Mouse (Mus musculus) liver, embryonic 15.5 days (tissue): Measurements from ENCODE around the gene Aqp1. TPM values are rescaled to one million over a fixed set of nuclear protein-coding genes. Genes with fewer than 3 reads are reported as not detected.
A peak's percentile ranks its signal among the peaks of the same experiment; 100 is the strongest.

Experiments
- ATAC-seq: fragments of 200-750 bp; cut with Nextera tagmentation; 2 replicates; pipeline ENCODE4 v1.8.0; 2017; ENCODE audit warnings: moderate number of reproducible peaks, mild to moderate bottlenecking, moderate library complexity; ENCODE audit not compliant: insufficient read depth
- H3K27ac ChIP-seq: fragments of 300-500 bp; sonication (generic); replicated peaks from 2 replicates; pipeline ENCODE4 v1.5.1; 2015; ENCODE audit warnings: mild to moderate bottlenecking, inconsistent platforms
- H3K27me3 ChIP-seq: fragments of 300-500 bp; sonication (generic); 2 replicates; pipeline ENCODE4 v1.6.1; 2015; ENCODE audit warnings: mild to moderate bottlenecking, inconsistent platforms
- H3K36me3 ChIP-seq: fragments of 300-500 bp; sonication (generic); replicated peaks from 2 replicates; pipeline ENCODE4 v1.6.1; 2015; ENCODE audit warnings: moderate library complexity, mild to moderate bottlenecking, inconsistent platforms
- H3K4me1 ChIP-seq: fragments of 300-500 bp; sonication (generic); replicated peaks from 2 replicates; pipeline ENCODE4 v1.6.1; 2015; ENCODE audit warnings: inconsistent platforms
- H3K4me2 ChIP-seq: fragments of 300-500 bp; sonication (generic); 2 replicates; pipeline ENCODE4 v1.6.1; 2015; ENCODE audit warnings: moderate library complexity, mild to moderate bottlenecking, inconsistent platforms
- H3K4me3 ChIP-seq: fragments of 300-500 bp; sonication (generic); replicated peaks from 2 replicates; pipeline ENCODE4 v1.5.1; 2015; ENCODE audit warnings: mild to moderate bottlenecking, inconsistent platforms
- H3K9ac ChIP-seq: fragments of 300-500 bp; sonication (generic); 2 replicates; pipeline ENCODE4 v1.6.1; 2015; ENCODE audit warnings: moderate library complexity, mild to moderate bottlenecking, inconsistent platforms
- H3K9me3 ChIP-seq: fragments of 300-500 bp; sonication (generic); replicated peaks from 2 replicates; pipeline ENCODE4 v1.6.1; 2016; ENCODE audit warnings: inconsistent platforms
- WGBS: fragments of 180-500 bp; shearing (Covaris S2); methylation state at CpG from one replicate; pipeline ENCODE4 v1.1.7; 2015; ENCODE audit warnings: mixed read lengths; ENCODE audit not compliant: insufficient replicate concordance; 5-methylcytosine and 5-hydroxymethylcytosine counted together
- polyA plus RNA-seq: library from polyadenylated mRNA; unstranded; fragments of >200 nt; fragmentation: Nextera tagmentation; extraction: Ambion mirVana; gene quantifications from 2 replicates; pipeline ENCODE4 v1.2.1, GENCODE M21; 2015

Aqp1 gene
- 75.8 and 85.1 TPM in 2 replicates for polyA plus RNA-seq

- no peaks in the 10 kb centered on the region for H3K9me3 ChIP-seq
- H3K36me3 ChIP-seq: no peaks in the 10 kb centered on the region
- no peaks in the 10 kb centered on the region; the same call in 1 of the 2 replicates for H3K27me3 ChIP-seq
- peak; percentile 10; the same call in 1 of the 2 replicates for ATAC-seq
- peak within 1 kb of the TSS; percentile 88 for H3K27ac ChIP-seq
- H3K4me2 ChIP-seq: peak within 1 kb of the TSS; percentile 79
- peak within 1 kb of the TSS; percentile 67 for H3K9ac ChIP-seq
- 11% methylated on average over 12 of the region's 12 CpGs for WGBS
- peaks cover 92% of the 10 kb centered on the region for H3K4me1 ChIP-seq
- H3K4me3 ChIP-seq: peak within 1 kb of the TSS; percentile 60
These were observed at the start of gene Aqp1 for GRCm38 (mm10) chr6:55335989-55336514. Gene Aqp1, plus strand, starts transcription at chr6:55336432.

GRCm38 (mm10) chr6:55288007-55288602, 48.1 kb upstream of the Aqp1 start:
- no peak overlapping the region for H3K9ac ChIP-seq
- no peaks in the 10 kb centered on the region for H3K27me3 ChIP-seq
- peaks cover 4% of the 10 kb centered on the region; the same call in 1 of the 2 replicates for H3K9me3 ChIP-seq
- no peak overlapping the region for H3K27ac ChIP-seq
- no peak overlapping the region for H3K4me3 ChIP-seq
- H3K4me2 ChIP-seq: no peak overlapping the region
- WGBS: 71% methylated on average over 5 of the region's 5 CpGs
- peaks cover 12% of the 10 kb centered on the region for H3K4me1 ChIP-seq
- H3K36me3 ChIP-seq: no peaks in the 10 kb centered on the region
- ATAC-seq: no peak

- no peak for ATAC-seq
- H3K4me3 ChIP-seq: no peak overlapping the region
- H3K9me3 ChIP-seq: no peaks in the 10 kb centered on the region
- no peak overlapping the region for H3K27ac ChIP-seq
- H3K4me1 ChIP-seq: peaks cover 20% of the 10 kb centered on the region
- no peaks in the 10 kb centered on the region for H3K36me3 ChIP-seq
- H3K4me2 ChIP-seq: no peak overlapping the region
- 44% methylated on average over 19 of the region's 19 CpGs for WGBS
- no peaks in the 10 kb centered on the region for H3K27me3 ChIP-seq
- H3K9ac ChIP-seq: no peak overlapping the region
These were observed 41.6 kb upstream of the Aqp1 start for GRCm38 (mm10) chr6:55294549-55295131.

GRCm38 (mm10) chr6:55295325-55295724, 40.9 kb upstream of the Aqp1 start:
- H3K4me2 ChIP-seq: no peak overlapping the region
- 79% methylated on average over 1 of the region's 1 CpGs for WGBS

GRCm38 (mm10) chr6:55299482-55299881, 36.8 kb upstream of the Aqp1 start:
- no peaks in the 10 kb centered on the region for H3K36me3 ChIP-seq

More at GRCm38 (mm10) chr6:55295325-55295724, 40.9 kb upstream of the Aqp1 start:
- no peak overlapping the region for H3K4me3 ChIP-seq
- ATAC-seq: no peak
- no peak overlapping the region for H3K9ac ChIP-seq
- H3K36me3 ChIP-seq: no peaks in the 10 kb centered on the region
- H3K4me1 ChIP-seq: peaks cover 26% of the 10 kb centered on the region
- H3K27me3 ChIP-seq: no peaks in the 10 kb centered on the region
- no peak overlapping the region for H3K27ac ChIP-seq
- no peaks in the 10 kb centered on the region for H3K9me3 ChIP-seq

GRCm38 (mm10) chr6:55299917-55300316, 36.3 kb upstream of the Aqp1 start:
- H3K36me3 ChIP-seq: no peaks in the 10 kb centered on the region
- peaks cover 32% of the 10 kb centered on the region for H3K4me1 ChIP-seq
- H3K4me2 ChIP-seq: no peak overlapping the region
- no peak overlapping the region for H3K9ac ChIP-seq
- H3K27ac ChIP-seq: peak overlapping the region; percentile 10; the same call in 1 of the 2 replicates
- no peak overlapping the region for H3K4me3 ChIP-seq
- H3K9me3 ChIP-seq: no peaks in the 10 kb centered on the region
- ATAC-seq: no peak
- WGBS: 89% methylated on average over 2 of the region's 2 CpGs
- no peaks in the 10 kb centered on the region for H3K27me3 ChIP-seq

More at GRCm38 (mm10) chr6:55299482-55299881, 36.8 kb upstream of the Aqp1 start:
- no peaks in the 10 kb centered on the region for H3K27me3 ChIP-seq
- no peak overlapping the region for H3K4me2 ChIP-seq
- 23% methylated on average over 8 of the region's 8 CpGs for WGBS
- peak overlapping the region; percentile 10; the same call in 1 of the 2 replicates for H3K27ac ChIP-seq
- H3K9me3 ChIP-seq: no peaks in the 10 kb centered on the region
- no peak overlapping the region for H3K9ac ChIP-seq
- no peak overlapping the region for H3K4me3 ChIP-seq
- peaks cover 32% of the 10 kb centered on the region for H3K4me1 ChIP-seq
- peak; percentile 67 for ATAC-seq

- Histone ChIP-seq H3K9ac (no peak overlapping the region), H3K27me3 (no peaks in the 10 kb centered on the region), H3K4me1 (peaks cover 32% of the 10 kb centered on the region), H3K27ac (no peak overlapping the region), H3K4me2 (no peak overlapping the region), H3K36me3 (no peaks in the 10 kb centered on the region), H3K4me3 (no peak overlapping the region), H3K9me3 (no peaks in the 10 kb centered on the region)
- 49% methylated on average over 11 of the region's 11 CpGs for WGBS
- ATAC-seq: no peak
These were observed 35.5 kb upstream of the Aqp1 start for GRCm38 (mm10) chr6:55300704-55301103.

GRCm38 (mm10) chr6:55310179-55310578, 26.1 kb upstream of the Aqp1 start:
- 63% methylated on average over 2 of the region's 2 CpGs for WGBS

GRCm38 (mm10) chr6:55311962-55312361, 24.3 kb upstream of the Aqp1 start:
- H3K27me3 ChIP-seq: no peaks in the 10 kb centered on the region
- 75% methylated on average over 5 of the region's 5 CpGs for WGBS
- no peak overlapping the region for H3K27ac ChIP-seq
- H3K9me3 ChIP-seq: no peaks in the 10 kb centered on the region
- no peak overlapping the region for H3K4me3 ChIP-seq
- H3K9ac ChIP-seq: no peak overlapping the region
- peaks cover 29% of the 10 kb centered on the region for H3K4me1 ChIP-seq
- no peak overlapping the region for H3K4me2 ChIP-seq
- no peak for ATAC-seq
- H3K36me3 ChIP-seq: no peaks in the 10 kb centered on the region

More at GRCm38 (mm10) chr6:55310179-55310578, 26.1 kb upstream of the Aqp1 start:
- Histone ChIP-seq H3K4me1 (peaks cover 29% of the 10 kb centered on the region), H3K9ac (no peak overlapping the region), H3K36me3 (no peaks in the 10 kb centered on the region), H3K9me3 (no peaks in the 10 kb centered on the region), H3K27ac (no peak overlapping the region), H3K4me3 (no peak overlapping the region), H3K27me3 (no peaks in the 10 kb centered on the region), H3K4me2 (no peak overlapping the region)
- ATAC-seq: no peak

- H3K27me3 ChIP-seq: no peaks in the 10 kb centered on the region
- H3K36me3 ChIP-seq: no peaks in the 10 kb centered on the region
- peak; percentile 70 for ATAC-seq
- no peak overlapping the region for H3K9ac ChIP-seq
- peaks cover 41% of the 10 kb centered on the region for H3K4me1 ChIP-seq
- WGBS: 18% methylated on average over 4 of the region's 4 CpGs
- 0 out of 2 replicates have a peak overlapping the region, but pooled peaks have one; percentile 30 for H3K27ac ChIP-seq
- no peaks in the 10 kb centered on the region for H3K9me3 ChIP-seq
- no peak overlapping the region for H3K4me3 ChIP-seq
- H3K4me2 ChIP-seq: 0 out of 2 replicates have a peak overlapping the region, but pooled peaks have one; percentile 10
These were observed 22.3 kb upstream of the Aqp1 start for GRCm38 (mm10) chr6:55313893-55314292.

- no peak for ATAC-seq
- Histone ChIP-seq H3K27ac (no peak overlapping the region), H3K4me3 (no peak overlapping the region), H3K9ac (no peak overlapping the region), H3K4me1 (peaks cover 42% of the 10 kb centered on the region), H3K4me2 (no peak overlapping the region), H3K27me3 (no peaks in the 10 kb centered on the region), H3K9me3 (no peaks in the 10 kb centered on the region), H3K36me3 (no peaks in the 10 kb centered on the region)
- WGBS: 86% methylated on average over 8 of the region's 8 CpGs
These were observed 21.6 kb upstream of the Aqp1 start for GRCm38 (mm10) chr6:55314628-55315027.
